Mouse (Mus musculus) ES-E14 (cell line): Measurements from ENCODE around the gene Snx6.

ENCODE experiments used
- CHD2 ChIP-seq: IDR thresholded peaks from 2 replicates; pipeline ENCODE4 v1.6.1; 2014; ENCODE audit warnings: mild to moderate bottlenecking, low read depth, low read length, inconsistent platforms
- HCFC1 ChIP-seq: IDR thresholded peaks from 2 replicates; pipeline ENCODE4 v1.6.1; 2012; ENCODE audit warnings: low read length, inconsistent platforms, borderline replicate concordance; ENCODE audit not compliant: insufficient read depth
- ZC3H11A ChIP-seq: IDR thresholded peaks from 2 replicates; pipeline ENCODE4 v1.6.1; 2012; ENCODE audit warnings: low read depth, mild to moderate bottlenecking, inconsistent platforms, low read length, borderline replicate concordance
- ZNF384 ChIP-seq: IDR thresholded peaks from 2 replicates; pipeline ENCODE4 v1.6.1; 2012; ENCODE audit warnings: low read depth, low read length, inconsistent platforms

DNA sequence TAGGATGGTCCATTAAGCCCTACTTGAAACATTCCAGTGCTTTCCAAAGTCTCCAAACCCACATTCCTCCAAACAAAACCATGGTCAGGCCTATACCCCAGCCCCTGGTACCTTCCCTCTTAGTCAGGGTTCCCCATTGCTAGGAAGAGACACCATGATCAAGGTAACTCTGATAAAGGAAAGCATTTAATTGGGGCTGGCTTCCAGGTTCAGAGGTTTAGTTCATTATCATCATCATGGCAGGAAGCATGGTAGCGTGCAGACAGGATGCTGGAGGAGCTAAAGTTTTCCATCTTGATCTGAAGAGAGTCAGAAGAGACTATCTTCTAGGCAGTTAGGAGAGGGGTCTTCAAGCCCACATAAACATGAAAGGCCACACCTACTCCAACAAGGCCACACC, 46.1 kb upstream of the Snx6 start:
- TF ChIP-seq ZC3H11A (no peak), CHD2 (no peak), HCFC1 (no peak), ZNF384 (no peak)
